Mouse (Mus musculus) heart, postnatal 10 days (tissue): ENCODE measurements around the gene Gm10696. TPM values are rescaled to one million over a fixed set of nuclear protein-coding genes. Genes with fewer than 3 reads are reported as not detected.
"Not testable (repeated sequence)": the region's sequence is repeated elsewhere in the genome, so short reads cannot be mapped to it uniquely, and the experiment has no call there.

Experiments
- DNase-seq, 2 experiments: peaks; one replicate each; pipeline ENCODE4 v3.0.0; 2021
- intact Hi-C: fragments of 180-260 bp; cut with DNase I; formaldehyde crosslinking; loops from one replicate; pipeline ENCODE4 v1.15.1; 2025
- total RNA-seq, 2 experiments: library from RNA; stranded (reverse); gene quantifications; 2 replicates each; pipeline ENCODE4 v1.2.3; 2021

Gene Gm10696
- not detected for total RNA-seq

GRCm38 (mm10) chr3:94178093-94178492, at the start of gene Gm10696:
TSS of gene Gm10696 (minus strand) at chr3:94178193.
- DNase-seq, intact Hi-C loops: not testable (repeated sequence)

GRCm38 (mm10) chr3:94196414-94196813, 18.4 kb upstream of the Gm10696 start, which contains the start of gene Gm5286:
TSS of gene Gm5286 (plus strand) at chr3:94196714.
- intact Hi-C loops, DNase-seq: not testable (repeated sequence)

- intact Hi-C loops, DNase-seq: not testable (repeated sequence)
Measured at GRCm38 (mm10) chr3:94167351-94167750, 10.6 kb downstream of the Gm10696 start.

Other genes with a start within 250 kb of the Gm10696 start
- not detected for gene Gm9117, start 234.7 kb downstream of the Gm10696 start, total RNA-seq
- gene Tdpoz5, start 216.9 kb downstream of the Gm10696 start, total RNA-seq, result not detected
- gene Gm9125, start 123.3 kb downstream of the Gm10696 start, total RNA-seq, result not detected
- not detected for gene Gm10697, start 105.5 kb downstream of the Gm10696 start, total RNA-seq
- gene Gm5286, start 18.5 kb upstream of the Gm10696 start, total RNA-seq, result not detected
- gene Gm4778, start 85.8 kb upstream of the Gm10696 start, total RNA-seq, result not detected
- gene Them4, start 131.9 kb upstream of the Gm10696 start, total RNA-seq, result 10 to 100 TPM; 13.5 to 14.2 TPM
- gene Them5, start 163.9 kb upstream of the Gm10696 start, total RNA-seq, result not detected
- gene C2cd4d, start 184.2 kb upstream of the Gm10696 start, total RNA-seq, result under 1 TPM in 1 of 2 experiments, not detected in 1; 0.20 TPM
- 10 to 100 TPM; 27.2 to 29.9 TPM for gene Rorc, start 194.6 kb upstream of the Gm10696 start, total RNA-seq
- under 1 TPM; 0.07 to 0.10 TPM for gene Lingo4, start 220.3 kb upstream of the Gm10696 start, total RNA-seq
- gene Tdrkh, start 235.1 kb upstream of the Gm10696 start, total RNA-seq, result 1 to 10 TPM; 6.2 to 6.3 TPM